Mouse (Mus musculus) stomach, embryonic 14.5 days (tissue): ENCODE results near the gene Polg2. TPM values are rescaled to one million over a fixed set of nuclear protein-coding genes. Genes with fewer than 3 reads are reported as not detected.
A peak's percentile ranks its signal among the peaks of the same experiment; 100 is the strongest.
"Not testable (repeated sequence)": the region's sequence is repeated elsewhere in the genome, so short reads cannot be mapped to it uniquely, and the experiment has no call there.

ENCODE experiments used
- ATAC-seq: fragments of 200-750 bp; cut with Nextera tagmentation; 2 replicates; pipeline ENCODE4 v1.8.0; 2017; ENCODE audit warnings: low read depth, moderate TSS enrichment; ENCODE audit not compliant: insufficient number of reproducible peaks, insufficient read depth, low FRiP score
- H3K27ac ChIP-seq: fragments of 300-500 bp; sonication (generic); 2 replicates; pipeline ENCODE4 v1.5.1; 2014; ENCODE audit warnings: mild to moderate bottlenecking, low read length, moderate library complexity, mixed read lengths
- H3K27me3 ChIP-seq: fragments of 300-500 bp; sonication (generic); 2 replicates; pipeline ENCODE4 v1.6.1; 2014; ENCODE audit warnings: low read length, control low read depth, mixed read lengths; ENCODE audit not compliant: control insufficient read depth, insufficient read depth
- H3K36me3 ChIP-seq: fragments of 300-500 bp; sonication (generic); 2 replicates; pipeline ENCODE4 v1.6.1; 2014; ENCODE audit warnings: mild to moderate bottlenecking, control low read depth, low read length, moderate library complexity, mixed read lengths; ENCODE audit not compliant: control insufficient read depth, insufficient read depth
- H3K4me1 ChIP-seq: fragments of 300-500 bp; sonication (generic); 2 replicates; pipeline ENCODE4 v1.6.1; 2014; ENCODE audit warnings: low read length, control low read depth, mixed read lengths; ENCODE audit not compliant: control insufficient read depth, insufficient read depth
- H3K4me2 ChIP-seq: fragments of 300-500 bp; sonication (generic); replicated peaks from 2 replicates; pipeline ENCODE4 v1.6.1; 2014; ENCODE audit warnings: low read depth, low read length, control low read depth
- H3K4me3 ChIP-seq: fragments of 300-500 bp; sonication (generic); 2 replicates; pipeline ENCODE4 v1.5.1; 2014; ENCODE audit warnings: low read depth, low read length, control low read depth
- H3K9ac ChIP-seq: fragments of 300-500 bp; sonication (generic); replicated peaks from 2 replicates; pipeline ENCODE4 v1.6.1; 2014; ENCODE audit warnings: low read depth, mild to moderate bottlenecking, control low read depth, low read length, moderate library complexity, mixed read lengths
- H3K9me3 ChIP-seq: fragments of 300-500 bp; sonication (generic); 2 replicates; pipeline ENCODE4 v1.6.1; 2016; ENCODE audit warnings: low read depth, low read length, control low read depth; ENCODE audit not compliant: control insufficient read depth
- WGBS: fragments of 180-500 bp; shearing (Covaris S2); extraction: QIAGEN DNeasy Blood & Tissue Kit; methylation state at CpG from one replicate; pipeline ENCODE4 v1.1.7; 2014; 5-methylcytosine and 5-hydroxymethylcytosine counted together
- polyA plus RNA-seq: library from polyadenylated mRNA; unstranded; fragments of >200 nt; fragmentation: Nextera tagmentation; extraction: Ambion mirVana; gene quantifications from 2 replicates; pipeline ENCODE4 v1.2.1, GENCODE M21; 2014

The Polg2 gene
- polyA plus RNA-seq, 1 experiment from 2014 or later: 11.8 TPM

- no peak overlapping the region; the same call in 1 of the 2 replicates for H3K4me2 ChIP-seq
- H3K27me3 ChIP-seq: no peaks in the 10 kb centered on the region
- H3K9ac ChIP-seq: peak overlapping the region; percentile 97
- H3K4me3 ChIP-seq: peak overlapping the region; percentile 52
- no peaks in the 10 kb centered on the region for H3K9me3 ChIP-seq
- peak; percentile 82 for ATAC-seq
- 1% methylated on average over 70 of the region's 79 CpGs for WGBS
- peak overlapping the region; percentile 97 for H3K27ac ChIP-seq
- H3K36me3 ChIP-seq: peaks cover 35% of the 10 kb centered on the region
- peaks cover 13% of the 10 kb centered on the region; the same call in 1 of the 2 replicates for H3K4me1 ChIP-seq
These were observed 8.9 kb upstream of the Polg2 start for GRCm38 (mm10) chr11:106788026-106788774.

DNA sequence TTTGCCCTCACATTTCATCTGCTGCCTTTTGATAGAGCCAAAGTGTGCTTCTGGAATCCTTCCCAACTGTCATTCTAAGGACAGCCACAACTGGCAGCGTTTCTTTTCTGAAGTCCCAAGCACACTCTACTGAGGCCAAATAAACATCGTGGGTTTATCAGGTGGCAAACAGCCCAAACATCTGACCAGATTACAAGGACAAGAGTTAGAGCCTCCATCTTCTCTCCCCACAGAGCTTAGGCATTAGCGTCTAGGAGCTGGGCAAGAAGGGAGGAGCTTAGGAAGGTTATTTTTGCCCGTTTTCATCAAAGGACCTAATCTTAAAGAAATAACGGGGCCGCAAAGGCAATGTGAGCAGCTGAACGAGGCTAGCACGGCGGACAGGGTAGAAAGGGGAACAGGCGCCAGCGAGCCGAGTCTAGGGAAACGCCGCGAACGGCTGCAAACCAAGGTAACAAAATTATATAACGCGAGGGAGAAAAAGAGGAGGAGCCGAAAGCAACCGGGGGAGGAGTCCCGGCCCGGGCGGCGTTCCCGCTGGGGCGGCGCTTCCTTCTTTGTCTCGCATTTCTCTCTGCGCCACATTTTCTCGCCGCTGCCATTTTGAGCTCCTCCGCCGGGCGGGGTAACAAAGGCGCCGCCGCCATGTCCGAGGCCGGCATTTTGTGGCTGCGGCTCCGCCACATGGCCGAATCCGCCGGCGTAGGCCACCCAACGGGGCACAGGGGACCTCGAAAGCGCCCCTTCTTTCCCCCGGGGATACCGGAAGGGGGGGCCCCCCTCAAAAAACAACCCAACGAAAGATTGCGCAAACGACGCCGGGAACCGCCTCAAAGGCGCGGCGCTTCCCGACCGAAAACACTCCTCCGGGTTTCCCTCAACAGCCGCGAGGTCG is 8.0 kb upstream of the Polg2 start:
- Histone ChIP-seq H3K4me2 (peak overlapping the region; percentile 76), H3K9me3 (no peaks in the 10 kb centered on the region), H3K27me3 (no peaks in the 10 kb centered on the region), H3K36me3 (peaks cover 43% of the 10 kb centered on the region), H3K27ac (peak overlapping the region; percentile 97), H3K4me3 (peak overlapping the region; percentile 52), H3K4me1 (peaks cover 13% of the 10 kb centered on the region; the same call in 1 of the 2 replicates), H3K9ac (peak overlapping the region; percentile 97)
- WGBS: under 1% methylated on average over 65 of the region's 65 CpGs
- ATAC-seq: peak; percentile 23; the same call in 1 of the 2 replicates

DNA sequence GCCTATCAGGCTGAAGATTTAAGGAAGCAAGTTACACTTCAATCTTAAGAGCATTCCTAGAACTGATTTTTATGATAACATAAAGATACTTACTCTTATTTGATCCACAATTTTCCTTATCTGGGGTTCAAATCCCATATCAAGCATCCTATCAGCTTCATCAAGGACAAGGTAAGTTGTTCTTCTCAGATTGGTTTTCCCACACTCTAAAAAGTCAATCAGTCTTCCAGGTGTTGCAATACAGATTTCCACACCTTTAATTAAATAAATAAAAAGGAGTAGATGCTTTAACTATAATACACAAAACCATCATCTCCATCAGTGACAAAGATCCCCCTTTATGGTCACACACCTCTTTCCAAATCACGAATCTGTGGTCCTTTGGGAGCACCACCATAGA is 5.7 kb upstream of the Polg2 start:
- H3K9me3 ChIP-seq: no peaks in the 10 kb centered on the region
- H3K9ac ChIP-seq: no peak overlapping the region
- WGBS: 72% methylated on average over 1 of the region's 1 CpGs
- H3K4me2 ChIP-seq: no peak overlapping the region
- H3K27ac ChIP-seq: no peak overlapping the region
- peaks cover 58% of the 10 kb centered on the region for H3K36me3 ChIP-seq
- peaks cover 7% of the 10 kb centered on the region; the same call in 1 of the 2 replicates for H3K4me1 ChIP-seq
- H3K4me3 ChIP-seq: no peak overlapping the region
- no peak for ATAC-seq
- H3K27me3 ChIP-seq: no peaks in the 10 kb centered on the region

- H3K27ac ChIP-seq: no peak overlapping the region
- H3K9ac ChIP-seq: no peak overlapping the region
- peaks cover 7% of the 10 kb centered on the region; the same call in 1 of the 2 replicates for H3K4me1 ChIP-seq
- 85% methylated on average over 2 of the region's 2 CpGs for WGBS
- no peaks in the 10 kb centered on the region for H3K9me3 ChIP-seq
- no peak overlapping the region for H3K4me2 ChIP-seq
- H3K36me3 ChIP-seq: peaks cover 60% of the 10 kb centered on the region
- ATAC-seq: no peak
- no peaks in the 10 kb centered on the region for H3K27me3 ChIP-seq
- H3K4me3 ChIP-seq: no peak overlapping the region
These were observed 5.1 kb upstream of the Polg2 start for GRCm38 (mm10) chr11:106784476-106784875.

DNA sequence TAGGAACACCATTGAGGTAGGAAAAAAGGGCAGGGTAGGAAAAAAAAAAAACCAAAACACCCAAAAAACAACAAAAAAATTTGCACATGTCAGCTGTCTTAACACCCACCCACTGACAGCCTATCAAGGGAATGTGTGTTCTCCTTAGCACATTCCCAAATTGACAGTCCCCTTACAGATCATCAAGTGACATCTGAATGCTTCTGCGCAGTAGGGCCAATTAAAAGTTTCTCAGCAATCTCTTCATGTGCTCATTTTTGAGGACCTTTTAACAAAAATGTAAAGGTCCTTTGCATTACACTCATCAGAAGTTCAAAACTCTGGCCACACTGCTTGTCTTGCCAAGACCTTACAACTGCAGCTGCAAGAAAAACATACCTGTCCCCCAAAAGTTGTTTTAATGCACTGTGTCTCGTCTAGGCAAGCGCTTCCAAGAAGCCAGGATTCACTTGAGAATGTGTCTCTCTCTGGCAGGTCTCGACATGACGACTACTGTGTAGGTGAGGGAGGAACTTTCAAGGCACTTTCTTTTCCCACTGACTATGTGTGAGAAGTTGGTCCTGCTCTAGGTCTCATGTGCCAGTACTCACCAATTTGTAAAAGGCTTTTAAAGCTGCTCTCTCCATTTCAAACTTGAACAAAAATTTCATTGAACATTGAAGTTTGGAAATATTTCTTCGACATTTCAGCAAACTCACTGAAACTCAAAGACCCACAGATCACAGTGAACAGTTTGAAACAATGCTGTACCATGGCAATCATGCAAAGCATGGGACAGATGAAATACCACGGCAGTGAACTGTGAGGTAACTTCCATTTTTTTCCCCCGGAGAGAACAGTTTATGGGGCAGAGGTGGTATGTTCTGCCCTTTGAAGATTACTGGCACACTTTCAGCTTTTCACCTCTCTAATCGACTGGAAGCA is 3.8 kb upstream of the Polg2 start:
- Histone ChIP-seq H3K4me2 (no peak overlapping the region), H3K9ac (no peak overlapping the region), H3K4me1 (peaks cover 7% of the 10 kb centered on the region; the same call in 1 of the 2 replicates), H3K9me3 (no peaks in the 10 kb centered on the region), H3K36me3 (peaks cover 60% of the 10 kb centered on the region), H3K27ac (no peak overlapping the region), H3K27me3 (no peaks in the 10 kb centered on the region), H3K4me3 (no peak overlapping the region)
- 76% methylated on average over 9 of the region's 9 CpGs for WGBS
- no peak for ATAC-seq

DNA sequence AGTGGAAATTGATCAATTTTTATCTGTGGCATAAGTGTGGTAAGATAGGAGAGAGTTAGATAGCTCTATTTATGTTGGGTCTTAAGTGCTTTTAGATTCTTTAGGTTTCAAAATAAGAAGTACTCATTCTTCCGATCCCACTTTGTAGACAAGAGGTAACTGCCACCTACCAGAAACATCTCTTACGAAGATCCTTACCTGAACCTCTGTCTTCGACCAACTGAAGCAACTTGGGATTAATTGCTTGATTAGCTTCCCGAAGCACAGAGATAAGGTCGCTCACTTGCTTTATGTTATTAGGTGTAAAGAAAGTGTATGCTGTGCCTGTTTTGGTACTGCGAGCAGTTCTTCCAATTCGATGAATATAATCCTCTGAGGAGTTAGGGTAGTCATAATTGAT is 2.9 kb upstream of the Polg2 start:
- not testable (repeated sequence) for H3K4me2 ChIP-seq, H3K4me3 ChIP-seq, H3K4me1 ChIP-seq, H3K9me3 ChIP-seq, ATAC-seq, H3K27me3 ChIP-seq, H3K27ac ChIP-seq, H3K9ac ChIP-seq
- WGBS: 87% methylated on average over 7 of the region's 7 CpGs
- peaks cover 60% of the 10 kb centered on the region for H3K36me3 ChIP-seq

DNA sequence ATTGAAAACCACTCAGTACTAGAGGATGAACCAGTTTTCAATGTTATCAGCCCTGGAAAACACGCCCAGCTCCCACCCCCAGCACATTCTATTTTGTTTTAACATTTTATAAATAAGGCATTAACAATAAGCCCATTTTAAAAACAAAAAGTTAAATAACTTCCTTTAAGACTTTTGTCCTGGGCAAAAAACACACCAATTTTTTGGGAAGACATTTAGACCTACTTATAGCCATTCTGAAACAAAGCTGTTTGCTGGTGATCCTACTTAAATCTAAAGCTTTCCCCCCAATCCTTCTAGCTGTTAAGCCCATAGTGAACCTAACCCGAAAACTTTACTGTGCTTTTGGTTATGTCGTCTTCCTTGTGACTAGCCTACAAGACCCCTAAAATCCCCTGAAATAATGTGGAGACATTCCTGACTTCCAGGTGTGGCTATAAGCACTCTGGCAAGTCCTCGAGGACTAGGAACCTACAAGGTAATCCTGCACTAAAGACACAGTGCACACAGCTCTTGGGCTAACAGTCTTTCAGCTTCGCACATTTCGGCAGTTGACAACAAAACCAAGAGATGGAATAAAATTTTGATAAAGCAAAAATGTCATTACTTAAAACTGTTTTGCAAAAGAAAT is 1.4 kb upstream of the Polg2 start:
- H3K27me3 ChIP-seq: no peaks in the 10 kb centered on the region
- no peak for ATAC-seq
- H3K27ac ChIP-seq: no peak overlapping the region
- peaks cover 6% of the 10 kb centered on the region; the same call in 1 of the 2 replicates for H3K4me1 ChIP-seq
- H3K9me3 ChIP-seq: no peaks in the 10 kb centered on the region
- H3K36me3 ChIP-seq: peaks cover 57% of the 10 kb centered on the region
- WGBS: 72% methylated on average over 6 of the region's 6 CpGs
- H3K9ac ChIP-seq: no peak overlapping the region
- H3K4me2 ChIP-seq: no peak overlapping the region
- H3K4me3 ChIP-seq: no peak overlapping the region
